Mouse (Mus musculus) bone marrow, adult 2 months (tissue): Measurements from ENCODE around the gene Kdm6b. TPM values are rescaled to one million over a fixed set of nuclear protein-coding genes. Genes with fewer than 3 reads are reported as not detected.
"Not testable (repeated sequence)": the region's sequence is repeated elsewhere in the genome, so short reads cannot be mapped to it uniquely, and the experiment has no call there.

Source experiments
- H3K27ac ChIP-seq: fragments of 200-500 bp; 2 replicates; pipeline ENCODE4 v1.5.1; 2012; ENCODE audit warnings: low read depth, mild to moderate bottlenecking, control low read depth, inconsistent platforms, low read length; ENCODE audit not compliant: control insufficient read depth, poor library complexity, insufficient read depth
- H3K4me1 ChIP-seq: fragments of 200-500 bp; 2 replicates; pipeline ENCODE4 v1.6.1; 2011; ENCODE audit warnings: low read length; ENCODE audit not compliant: control insufficient read depth, insufficient read depth
- H3K4me3 ChIP-seq: fragments of 200-500 bp; replicated peaks from 2 replicates; pipeline ENCODE3; 2011; ENCODE audit warnings: mild to moderate bottlenecking, low read depth, low read length, control low read depth; ENCODE audit not compliant: control insufficient read depth
- CTCF ChIP-seq: fragments of 200-500 bp; IDR thresholded peaks from 2 replicates; pipeline ENCODE4 v1.5.1; 2011; ENCODE audit warnings: low read length, control low read depth; ENCODE audit not compliant: control insufficient read depth, insufficient read depth
- POLR2A ChIP-seq: fragments of 200-500 bp; IDR thresholded peaks from 2 replicates; pipeline ENCODE4 v1.6.1; 2011; ENCODE audit warnings: low read depth, mild to moderate bottlenecking, control low read depth, low read length, borderline replicate concordance; ENCODE audit not compliant: control insufficient read depth
- WGBS: fragments of 180-500 bp; shearing (Covaris S2); methylation state at CpG from one replicate; pipeline ENCODE4 v1.1.7; 2018; 5-methylcytosine and 5-hydroxymethylcytosine counted together
- polyA plus RNA-seq: library from polyadenylated mRNA; stranded (reverse); fragments of >200 nt; gene quantifications from 2 replicates; pipeline ENCODE4 v1.2.4, GENCODE M21; 2011; ENCODE audit warnings: low replicate concordance; ENCODE audit not compliant: missing spikeins, insufficient read depth, insufficient read length

Kdm6b gene
- polyA plus RNA-seq, 1 experiment: 29.2 TPM

- Histone ChIP-seq H3K4me3 (peak within 1 kb of the TSS; percentile 78), H3K27ac (peak within 1 kb of the TSS; percentile 98)
- not testable (repeated sequence) for H3K4me1 ChIP-seq
- TF ChIP-seq POLR2A: peak; percentile 22; the same call in 1 of the 2 replicates
- under 1% methylated on average over 24 of the region's 24 CpGs for WGBS
Observed at GRCm38 (mm10) chr11:69395235-69395633, 18.2 kb downstream of the Kdm6b start, which contains the start of the genes Naa38 and Cyb5d1. TSS of gene Naa38 (plus strand) at chr11:69395487. TSS of gene Cyb5d1 (minus strand) at chr11:69395631.

GRCm38 (mm10) chr11:69394591-69395167 is 18.8 kb downstream of the Kdm6b start:
- Histone ChIP-seq H3K4me3 (peak overlapping the region; percentile 78), H3K27ac (peak overlapping the region; percentile 61)
- WGBS: under 1% methylated on average over 31 of the region's 31 CpGs
- H3K4me1 ChIP-seq: not testable (repeated sequence)

GRCm38 (mm10) chr11:69390400-69391034 is 23.0 kb downstream of the Kdm6b start:
- no peak overlapping the region for H3K4me3 ChIP-seq
- 38% methylated on average over 10 of the region's 10 CpGs for WGBS
- H3K27ac ChIP-seq: no peak overlapping the region
- TF ChIP-seq POLR2A (no peak), CTCF (peak; percentile 37; the same call in 1 of the 2 replicates)
- H3K4me1 ChIP-seq: no peaks in the 10 kb centered on the region

- Histone ChIP-seq H3K4me1 (no peaks in the 10 kb centered on the region), H3K27ac (no peak overlapping the region), H3K4me3 (no peak overlapping the region)
- 63% methylated on average over 14 of the region's 14 CpGs for WGBS
- TF ChIP-seq POLR2A (no peak), CTCF (no peak)
Observed at GRCm38 (mm10) chr11:69389531-69390399, 23.7 kb downstream of the Kdm6b start.

- WGBS: 85% methylated on average over 4 of the region's 4 CpGs
- Histone ChIP-seq H3K27ac (no peak overlapping the region), H3K4me3 (no peak overlapping the region), H3K4me1 (no peaks in the 10 kb centered on the region)
- TF ChIP-seq CTCF (no peak), POLR2A (no peak)
Observed at GRCm38 (mm10) chr11:69388680-69389079, 24.8 kb downstream of the Kdm6b start.

GRCm38 (mm10) chr11:69386758-69387157 is 26.7 kb downstream of the Kdm6b start:
- WGBS: 78% methylated on average over 7 of the region's 7 CpGs
- TF ChIP-seq CTCF: no peak
- TF ChIP-seq POLR2A: no peak

GRCm38 (mm10) chr11:69384979-69385378 is 28.5 kb downstream of the Kdm6b start:
- no peak for TF ChIP-seq POLR2A
- no peak for TF ChIP-seq CTCF

More at GRCm38 (mm10) chr11:69386758-69387157, 26.7 kb downstream of the Kdm6b start:
- Histone ChIP-seq H3K4me3 (no peak overlapping the region), H3K4me1 (no peaks in the 10 kb centered on the region), H3K27ac (no peak overlapping the region)

GRCm38 (mm10) chr11:69382478-69383105 is 30.9 kb downstream of the Kdm6b start:
- peaks cover 2% of the 10 kb centered on the region; the same call in 1 of the 2 replicates for H3K4me1 ChIP-seq
- TF ChIP-seq POLR2A: no peak
- no peak for TF ChIP-seq CTCF
- no peak overlapping the region for H3K27ac ChIP-seq
- no peak overlapping the region for H3K4me3 ChIP-seq
- WGBS: 81% methylated on average over 10 of the region's 10 CpGs

More at GRCm38 (mm10) chr11:69384979-69385378, 28.5 kb downstream of the Kdm6b start:
- Histone ChIP-seq H3K4me3 (no peak overlapping the region), H3K27ac (no peak overlapping the region), H3K4me1 (no peaks in the 10 kb centered on the region)
- 87% methylated on average over 6 of the region's 6 CpGs for WGBS
